Mouse (Mus musculus): Measurements from ENCODE around the gene Mrps30.

- TF ChIP-seq CTCF (IDR thresholded peaks at IDR 0.05; ENCODE audit: borderline replicate concordance, control insufficient read depth, extremely low read depth, insufficient read depth, low read length, poor library complexity) (no peak), POLR2A (IDR thresholded peaks at IDR 0.05; ENCODE audit: control insufficient read depth, extremely low read depth, insufficient read depth, low read length, poor library complexity) (no peak)
Measured at GRCm38 (mm10) chr13:118350257-118350656, 36.8 kb downstream of the Mrps30 start.
